Mouse (Mus musculus): ENCODE data around the gene Idi2.
"Not testable (repeated sequence)": the region's sequence is repeated elsewhere in the genome, so short reads cannot be mapped to it uniquely, and the experiment has no call there.

The Idi2 gene

GRCm38 (mm10) chr13:8997221-8997620 is 44.6 kb downstream of the Idi2 start:
- not testable (repeated sequence) for DNase-seq (ENCODE audit: low spot score)

- DNase-seq (ENCODE audit: low spot score), result no peak
These were observed 46.8 kb downstream of the Idi2 start for GRCm38 (mm10) chr13:8999464-8999863.

- DNase-seq (ENCODE audit: low spot score), result no peak
These were observed 50.6 kb downstream of the Idi2 start for GRCm38 (mm10) chr13:9003306-9003705.
